Mouse (Mus musculus) CH12.LX (cell line): ENCODE measurements around the gene Gm21970. TPM values are rescaled to one million over a fixed set of nuclear protein-coding genes. Genes with fewer than 3 reads are reported as not detected.

Experiments used
- DNase-seq: peaks from one replicate; pipeline ENCODE4 v3.0.0-alpha.2; 2013; ENCODE audit errors: extremely low read depth
- H3K27ac ChIP-seq: 2 replicates; pipeline ENCODE4 v1.5.1; 2012; ENCODE audit warnings: low read depth, mild to moderate bottlenecking, control low read depth, moderate library complexity; ENCODE audit not compliant: insufficient read depth
- H3K27me3 ChIP-seq: replicated peaks from 2 replicates; pipeline ENCODE3; 2012; ENCODE audit warnings: inconsistent platforms
- H3K36me3 ChIP-seq, 2 experiments: replicated peaks in 1 of 2; 2 replicates each; pipeline versions ENCODE3 to v1.6.1; 2012; ENCODE audit warnings: inconsistent platforms in 1 of 2, low read length in 1 of 2, mild to moderate bottlenecking in 1 of 2, mixed read lengths in 1 of 2, moderate library complexity in 1 of 2; ENCODE audit not compliant: control insufficient read depth in 1 of 2, insufficient read depth in 1 of 2
- H3K4me1 ChIP-seq, 2 experiments: 2 replicates each; pipeline ENCODE4 v1.6.1; 2012; ENCODE audit warnings: inconsistent platforms in 1 of 2, moderate library complexity in 1 of 2; ENCODE audit not compliant: insufficient read depth in 2 of 2, control insufficient read depth in 1 of 2
- H3K4me2 ChIP-seq: 2 replicates; pipeline ENCODE4 v1.6.1; 2012; ENCODE audit warnings: low read depth, mild to moderate bottlenecking, control low read depth; ENCODE audit not compliant: poor library complexity, insufficient read depth, severe bottlenecking
- H3K4me3 ChIP-seq, 3 experiments: fragments of 150-350 bp in 1 of 3; sonication (generic) in 1 of 3; replicated peaks in 1 of 3; 2 replicates each; pipeline versions ENCODE3 to v1.5.1; 2011 to 2012; ENCODE audit warnings: low read depth in 2 of 3, low read length in 2 of 3, mild to moderate bottlenecking in 2 of 3, moderate library complexity in 2 of 3, control low read depth in 1 of 3, improper control_type of control experiment in 1 of 3, inconsistent platforms in 1 of 3, mixed read lengths in 1 of 3; ENCODE audit not compliant: poor library complexity in 1 of 3
- H3K79me2 ChIP-seq: replicated peaks from 2 replicates; pipeline ENCODE4 v1.6.1; 2012; ENCODE audit warnings: mild to moderate bottlenecking, moderate library complexity; ENCODE audit not compliant: control insufficient read depth, poor library complexity, insufficient read depth, severe bottlenecking; ENCODE audit errors: extremely low read depth
- H3K9ac ChIP-seq: 2 replicates; pipeline ENCODE4 v1.6.1; 2012; ENCODE audit warnings: low read depth, mild to moderate bottlenecking, control low read depth, moderate library complexity; ENCODE audit not compliant: insufficient read depth
- H3K9me3 ChIP-seq: replicated peaks from 2 replicates; pipeline ENCODE3; 2012; ENCODE audit warnings: low read length, inconsistent platforms, mixed read lengths
- BHLHE40 ChIP-seq: IDR thresholded peaks from 2 replicates; pipeline ENCODE4 v1.6.1; 2011; ENCODE audit warnings: mild to moderate bottlenecking, low read depth, low read length, improper control_type of control experiment
- CHD1 ChIP-seq: IDR thresholded peaks from 2 replicates; pipeline ENCODE4 v1.6.1; 2012; ENCODE audit warnings: low read depth, low read length, improper control_type of control experiment, inconsistent platforms
- CHD2 ChIP-seq: IDR thresholded peaks from 2 replicates; pipeline ENCODE4 v1.6.1; 2011; ENCODE audit warnings: low read length, improper control_type of control experiment
- CTCF ChIP-seq, 2 experiments: IDR thresholded peaks in 1 of 2; conservative IDR thresholded peaks in 1 of 2; 2 replicates each; pipeline ENCODE4 v1.5.1; 2011 to 2012; ENCODE audit warnings: low read depth in 2 of 2, low read length in 2 of 2, improper control_type of control experiment in 1 of 2, inconsistent platforms in 1 of 2, mild to moderate bottlenecking in 1 of 2, moderate library complexity in 1 of 2
- E2F4 ChIP-seq: IDR thresholded peaks from 2 replicates; pipeline ENCODE4 v1.6.1; 2011; ENCODE audit warnings: low read depth, low read length, improper control_type of control experiment; ENCODE audit not compliant: insufficient replicate concordance
- ELF1 ChIP-seq: IDR thresholded peaks from 2 replicates; pipeline ENCODE4 v1.6.1; 2014; ENCODE audit warnings: low read depth, mild to moderate bottlenecking, inconsistent platforms, low read length, improper control_type of control experiment
- EP300 ChIP-seq: IDR thresholded peaks from 2 replicates; pipeline ENCODE4 v1.6.1; 2011; ENCODE audit warnings: low read length, improper control_type of control experiment
- ETS1 ChIP-seq: conservative IDR thresholded peaks from 2 replicates; pipeline ENCODE4 v1.6.1; 2012; ENCODE audit warnings: low read depth, mild to moderate bottlenecking, inconsistent platforms, low read length, improper control_type of control experiment, moderate library complexity
- GABPA ChIP-seq: IDR thresholded peaks from 2 replicates; pipeline ENCODE4 v1.6.1; 2012; ENCODE audit warnings: low read depth, low read length, improper control_type of control experiment, inconsistent platforms; ENCODE audit not compliant: insufficient replicate concordance
- HCFC1 ChIP-seq: IDR thresholded peaks from 2 replicates; pipeline ENCODE4 v1.6.1; 2012; ENCODE audit warnings: low read depth, mild to moderate bottlenecking, inconsistent platforms, low read length, improper control_type of control experiment
- IRF4 ChIP-seq: IDR thresholded peaks from 2 replicates; pipeline ENCODE4 v1.6.1; 2014; ENCODE audit warnings: low read depth, mild to moderate bottlenecking, inconsistent platforms, low read length, improper control_type of control experiment
- JUN ChIP-seq: IDR thresholded peaks from 2 replicates; pipeline ENCODE4 v1.6.1; 2011; ENCODE audit warnings: low read depth, mild to moderate bottlenecking, low read length, improper control_type of control experiment, moderate library complexity; ENCODE audit not compliant: insufficient read depth
- JUND ChIP-seq: conservative IDR thresholded peaks from 2 replicates; pipeline ENCODE4 v1.6.1; 2011; ENCODE audit warnings: low read depth, low read length, improper control_type of control experiment
- KAT2A ChIP-seq: IDR thresholded peaks from 2 replicates; pipeline ENCODE4 v1.6.1; 2012; ENCODE audit warnings: low read length, improper control_type of control experiment, inconsistent platforms; ENCODE audit not compliant: insufficient replicate concordance
- MAFK ChIP-seq: IDR thresholded peaks from 2 replicates; pipeline ENCODE4 v1.6.1; 2011; ENCODE audit warnings: low read length, improper control_type of control experiment; ENCODE audit not compliant: insufficient replicate concordance
- MAX ChIP-seq: IDR thresholded peaks from 2 replicates; pipeline ENCODE4 v1.6.1; 2011; ENCODE audit warnings: low read length, improper control_type of control experiment
- MAZ ChIP-seq: IDR thresholded peaks from 2 replicates; pipeline ENCODE4 v1.6.1; 2012; ENCODE audit warnings: low read depth, mild to moderate bottlenecking, inconsistent platforms, low read length, improper control_type of control experiment, moderate library complexity
- MEF2A ChIP-seq: IDR thresholded peaks from 2 replicates; pipeline ENCODE4 v1.6.1; 2014; ENCODE audit warnings: low read depth, mild to moderate bottlenecking, inconsistent platforms, low read length, improper control_type of control experiment, borderline replicate concordance
- MXI1 ChIP-seq: IDR thresholded peaks from 2 replicates; pipeline ENCODE4 v1.6.1; 2011; ENCODE audit warnings: mild to moderate bottlenecking, low read depth, low read length, improper control_type of control experiment
- MYC ChIP-seq: IDR thresholded peaks from 2 replicates; pipeline ENCODE4 v1.6.1; 2011; ENCODE audit warnings: low read depth, mild to moderate bottlenecking, improper control_type of control experiment, low read length
- NELFE ChIP-seq: IDR thresholded peaks from 2 replicates; pipeline ENCODE4 v1.6.1; 2011; ENCODE audit warnings: low read depth, low read length, improper control_type of control experiment
- NRF1 ChIP-seq: IDR thresholded peaks from 2 replicates; pipeline ENCODE4 v1.6.1; 2014; ENCODE audit warnings: low read depth, mild to moderate bottlenecking, inconsistent platforms, low read length, improper control_type of control experiment, moderate library complexity
- PAX5 ChIP-seq: IDR thresholded peaks from 2 replicates; pipeline ENCODE4 v1.6.1; 2012; ENCODE audit warnings: low read length, inconsistent platforms, mixed read lengths
- POLR2A ChIP-seq: IDR thresholded peaks from 2 replicates; pipeline ENCODE4 v1.6.1; 2011; ENCODE audit warnings: low read depth, mild to moderate bottlenecking, improper control_type of control experiment, low read length
- POLR2AphosphoS2 ChIP-seq: IDR thresholded peaks from 2 replicates; pipeline ENCODE4 v1.6.1; 2011; ENCODE audit warnings: low read depth, low read length, improper control_type of control experiment
- RAD21 ChIP-seq: IDR thresholded peaks from 2 replicates; pipeline ENCODE4 v1.6.1; 2011; ENCODE audit warnings: low read depth, mild to moderate bottlenecking, low read length, improper control_type of control experiment, moderate library complexity
- RCOR1 ChIP-seq: conservative IDR thresholded peaks from 2 replicates; pipeline ENCODE4 v1.6.1; 2012; ENCODE audit warnings: low read depth, mild to moderate bottlenecking, inconsistent platforms, low read length, improper control_type of control experiment
- SIN3A ChIP-seq: IDR thresholded peaks from 2 replicates; pipeline ENCODE4 v1.6.1; 2012; ENCODE audit warnings: low read length, improper control_type of control experiment, inconsistent platforms
- SMC3 ChIP-seq: IDR thresholded peaks from 2 replicates; pipeline ENCODE4 v1.6.1; 2011; ENCODE audit warnings: low read depth, low read length, improper control_type of control experiment
- TBP ChIP-seq: conservative IDR thresholded peaks from 2 replicates; pipeline ENCODE4 v1.6.1; 2011; ENCODE audit warnings: low read depth, low read length, improper control_type of control experiment
- TCF12 ChIP-seq: IDR thresholded peaks from 2 replicates; pipeline ENCODE4 v1.6.1; 2014; ENCODE audit warnings: low read depth, mild to moderate bottlenecking, inconsistent platforms, low read length, improper control_type of control experiment
- UBTF ChIP-seq: IDR thresholded peaks from 2 replicates; pipeline ENCODE4 v1.6.1; 2012; ENCODE audit warnings: low read depth, mild to moderate bottlenecking, inconsistent platforms, low read length, improper control_type of control experiment, moderate library complexity
- USF1 ChIP-seq: IDR thresholded peaks from 2 replicates; pipeline ENCODE4 v1.6.1; 2014; ENCODE audit warnings: low read depth, mild to moderate bottlenecking, inconsistent platforms, low read length, improper control_type of control experiment
- USF2 ChIP-seq: conservative IDR thresholded peaks from 2 replicates; pipeline ENCODE4 v1.6.1; 2011; ENCODE audit warnings: low read depth, low read length, improper control_type of control experiment
- ZC3H11A ChIP-seq: IDR thresholded peaks from 2 replicates; pipeline ENCODE4 v1.6.1; 2012; ENCODE audit warnings: low read depth, mild to moderate bottlenecking, inconsistent platforms, low read length, improper control_type of control experiment
- ZKSCAN1 ChIP-seq: IDR thresholded peaks from 2 replicates; pipeline ENCODE4 v1.6.1; 2012; ENCODE audit warnings: low read depth, inconsistent platforms, low read length, improper control_type of control experiment, borderline replicate concordance
- ZMIZ1 ChIP-seq: IDR thresholded peaks from 2 replicates; pipeline ENCODE4 v1.6.1; 2012; ENCODE audit warnings: low read depth, mild to moderate bottlenecking, inconsistent platforms, low read length, improper control_type of control experiment
- ZNF384 ChIP-seq: IDR thresholded peaks from 2 replicates; pipeline ENCODE4 v1.6.1; 2012; ENCODE audit warnings: low read depth, low read length, improper control_type of control experiment, inconsistent platforms
- dilution Hi-C: fragments of 300-500 bp; cut with MboI; formaldehyde crosslinking; loops from 2 replicates; pipeline ENCODE4 v1.14.3; 2020; ENCODE audit warnings: low sequenced_read_pairs; ENCODE audit not compliant: extremely low pct_unique_long_range_greater_than_20kb, extremely low pct_ligation_motif_present
- in situ Hi-C: fragments of 300-500 bp; cut with MboI; formaldehyde crosslinking; loops from 3 replicates; pipeline ENCODE4 v1.14.3; 2019; ENCODE audit warnings: low sequenced_read_pairs, low pct_ligation_motif_present, low pct_unique_long_range_greater_than_20kb, mixed read lengths
- polyA plus RNA-seq: library from polyadenylated mRNA; unstranded; fragments of >175 nt; gene quantifications from 2 replicates; pipeline ENCODE4 v1.2.1, GENCODE M21; 2012; ENCODE audit warnings: low read depth; ENCODE audit not compliant: insufficient read length
- total RNA-seq, 2 experiments: library from RNA; depleted of rRNA; stranded (reverse); fragments of 300-350 nt in 1 of 2; fragments of >200 nt in 1 of 2; gene quantifications; 2 replicates each; pipeline ENCODE4 v1.2.3; 2012 to 2014

The Gm21970 gene
- total and polyA plus RNA-seq, 3 experiments = not detected

DNA sequence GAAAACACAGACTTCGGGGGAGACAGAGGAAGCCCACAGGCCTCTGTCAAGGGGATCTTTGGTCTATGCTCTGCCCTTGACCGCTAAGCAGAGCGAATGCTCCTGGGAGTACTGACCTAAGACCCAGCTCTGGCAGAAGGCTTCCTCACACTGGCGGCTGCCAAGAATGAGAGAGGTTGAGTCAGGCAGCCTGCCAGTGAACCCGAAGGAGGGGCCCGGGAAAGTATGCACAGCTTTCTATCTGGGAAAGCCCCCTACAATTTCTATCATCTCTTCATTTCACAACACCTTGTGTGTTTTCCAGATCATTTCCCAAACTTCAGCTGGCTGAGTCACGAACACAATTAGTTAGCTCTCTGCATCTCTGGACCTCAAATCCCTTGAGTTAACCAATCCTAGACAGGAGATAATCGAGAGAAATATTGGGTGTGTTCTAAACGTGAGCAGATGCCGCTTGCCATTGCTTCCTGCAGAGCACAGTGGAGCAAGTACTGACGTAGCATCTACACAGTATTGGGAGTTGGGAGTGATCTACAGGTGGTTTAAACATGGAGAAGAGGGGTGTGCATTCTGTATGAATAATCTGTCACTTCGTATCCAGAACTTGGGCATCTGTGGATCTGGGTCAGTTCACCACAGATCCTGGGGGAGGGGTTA lies 28.8 kb upstream of the Gm21970 start:
- H3K79me2 ChIP-seq = no peaks in the 10 kb centered on the region
- H3K4me2 ChIP-seq = no peak overlapping the region; the same call in 1 of the 2 replicates
- no peak overlapping the region for H3K27ac ChIP-seq
- peak overlapping the region in 1 of 3 experiments; percentile 40 for H3K4me3 ChIP-seq
- in situ Hi-C loops = loop anchor here (10.0 to 25.0 kb wide), 4 partner anchors 122 to 925 kb away; partner anchors contain the start of genes Ifnar1, Kcne2 and Tmem50b
- DNase-seq = peak; percentile 44
- H3K36me3 ChIP-seq = no peaks in the 10 kb centered on the region
- TF ChIP-seq TBP (no peak), E2F4 (no peak), ETS1 (peak; percentile 12; the same call in 1 of the 2 replicates), NRF1 (peak; percentile 9; the same call in 1 of the 2 replicates), CHD2 (no peak), JUN (no peak), NELFE (no peak), ZKSCAN1 (no peak), MYC (no peak), EP300 (0 out of 2 replicates have a peak, but pooled peaks have one; percentile 45), MAFK (no peak), SMC3 (no peak; the same call in 1 of the 2 replicates), MAX (no peak), SIN3A (no peak), MXI1 (no peak), KAT2A (no peak), MEF2A (no peak), RCOR1 (no peak), ZNF384 (no peak), UBTF (no peak), HCFC1 (no peak), USF2 (no peak), ZC3H11A (no peak), PAX5 (no peak), ZMIZ1 (no peak), GABPA (no peak), JUND (no peak), IRF4 (peak; percentile 37; the same call in 1 of the 2 replicates), USF1 (no peak), POLR2AphosphoS2 (no peak), TCF12 (no peak), RAD21 (no peak; the same call in 1 of the 2 replicates), ELF1 (no peak), CHD1 (no peak), POLR2A (no peak), CTCF (conservative IDR thresholded peaks at IDR 0.05 in 1 of 2, IDR thresholded peaks at IDR 0.05 in 1 of 2; ENCODE audit: low read depth in 2 of 2, low read length in 2 of 2) (no peak), BHLHE40 (peak; percentile 64), MAZ (0 out of 2 replicates have a peak, but pooled peaks have one; percentile 1)
- TF ChIP-seq, all 38 proteins: peak for 6
- no peak overlapping the region for H3K9ac ChIP-seq
- H3K4me1 ChIP-seq = peaks cover 26 to 57% of the 10 kb centered on the region in 2 experiments
- H3K27me3 ChIP-seq = no peaks in the 10 kb centered on the region
- dilution Hi-C loops = no loop called here
- peaks cover 2% of the 10 kb centered on the region for H3K9me3 ChIP-seq
